Mouse (Mus musculus) G1E (cell line): ENCODE results near the gene Prpf6.

Source experiments
- CTCF ChIP-seq: IDR thresholded peaks from 2 replicates; pipeline ENCODE4 v1.5.1; 2012; ENCODE audit warnings: low read depth, low read length, inconsistent platforms, mixed read lengths
- TAL1 ChIP-seq: conservative IDR thresholded peaks from 2 replicates; pipeline ENCODE4 v1.6.1; 2012; ENCODE audit warnings: low read depth, low read length, inconsistent platforms, mixed read lengths

DNA sequence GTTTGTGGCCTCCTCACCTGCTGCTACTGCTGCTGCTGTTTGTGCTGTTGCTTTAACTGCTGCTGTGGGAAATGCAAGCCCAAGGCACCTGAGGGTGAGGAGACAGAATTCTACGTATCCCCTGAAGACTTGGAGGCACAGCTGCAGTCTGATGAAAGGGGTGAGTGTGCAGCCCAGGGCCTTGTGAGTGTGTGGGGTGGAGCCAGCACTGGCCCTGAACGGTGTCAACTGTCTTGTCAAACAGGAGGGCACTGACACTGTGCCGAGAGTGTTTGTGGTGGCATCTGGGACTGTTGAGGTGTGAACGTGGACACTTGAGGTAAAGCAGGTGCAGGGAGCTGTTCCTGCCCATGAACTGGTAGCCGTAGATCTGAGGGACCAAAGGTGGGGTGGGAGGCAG, 43.0 kb upstream of the Prpf6 start:
- TF ChIP-seq CTCF = no peak
- TF ChIP-seq TAL1 = no peak
